Comparison of ENCODE assay signal across 8 mouse cellular contexts in genomic region chr16:21165343-21166220, GRCm38 (mm10). TPM values are rescaled to one million over a fixed set of nuclear protein-coding genes. Genes with fewer than 3 reads are reported as not detected.
A peak's percentile ranks its signal among the peaks of the same experiment; 100 is the strongest.
DNase-seq lines count a peak whose midpoint lies in the region; ATAC-seq and TF ChIP-seq lines count a peak whose summit lies in the region.
"Not testable (repeated sequence)": the region's sequence is repeated elsewhere in the genome, so short reads cannot be mapped to it uniquely, and the experiment has no call there.
"Had no signal": no experiment of that assay in that cellular context is flagged by ENCODE, and none has a peak within 500 bp of the region (broad histone marks: within the 10 kb centered on the region; RNA-seq: fewer than 3 reads in every experiment).

No protein-coding gene starts in this region.

- H3K4me2 ChIP-seq in forebrain, embryonic 15.5 days (replicated peaks); hindbrain, embryonic 13.5 days; kidney, embryonic 14.5 days (replicated peaks; ENCODE audit: low read depth, low read length); lung, embryonic 14.5 days; midbrain, embryonic 16.5 days (ENCODE audit: low read length): not testable (repeated sequence)

- 18% methylated on average over 17 of the region's 19 CpGs for WGBS in forebrain, embryonic 15.5 days
- WGBS in hindbrain, embryonic 13.5 days, result 19% methylated on average over 17 of the region's 19 CpGs
- WGBS in kidney, embryonic 14.5 days, result 27% methylated on average over 17 of the region's 19 CpGs
- 13% methylated on average over 17 of the region's 19 CpGs for WGBS in lung, embryonic 14.5 days
- 15% methylated on average over 17 of the region's 19 CpGs for WGBS in midbrain, embryonic 16.5 days

- not testable (repeated sequence) for H3K27me3 ChIP-seq in forebrain, embryonic 15.5 days; hindbrain, embryonic 13.5 days; kidney, embryonic 14.5 days (ENCODE audit: control insufficient read depth, insufficient read depth, low read length); lung, embryonic 14.5 days (ENCODE audit: insufficient read depth, low read length); midbrain, embryonic 16.5 days (ENCODE audit: control insufficient read depth, insufficient read depth, low read depth, low read length)

- peak; percentile 82 for ATAC-seq in forebrain, embryonic 15.5 days (replicated peaks)
- ATAC-seq in hindbrain, embryonic 13.5 days (ENCODE audit: low FRiP score), result peak; percentile 83
- ATAC-seq in kidney, embryonic 14.5 days (ENCODE audit: low FRiP score, low TSS enrichment), result peak; percentile 73; the same call in 1 of the 2 replicates
- ATAC-seq in lung, embryonic 14.5 days (ENCODE audit: insufficient read depth), result peak; percentile 90
- peak; percentile 84 for ATAC-seq in midbrain, embryonic 16.5 days

- not testable (repeated sequence) for H3K27ac ChIP-seq in forebrain, embryonic 15.5 days (replicated peaks); hindbrain, embryonic 13.5 days; kidney, embryonic 14.5 days (ENCODE audit: low read depth, low read length); lung, embryonic 14.5 days (ENCODE audit: low read depth); midbrain, embryonic 16.5 days (ENCODE audit: low read length)

- H3K36me3 ChIP-seq in forebrain, embryonic 15.5 days; hindbrain, embryonic 13.5 days; kidney, embryonic 14.5 days (ENCODE audit: control insufficient read depth, insufficient read depth, low read length); lung, embryonic 14.5 days (ENCODE audit: insufficient read depth); midbrain, embryonic 16.5 days (ENCODE audit: control insufficient read depth, insufficient read depth, low read length): not testable (repeated sequence)

- H3K9me3 ChIP-seq in forebrain, embryonic 15.5 days; hindbrain, embryonic 13.5 days; kidney, embryonic 14.5 days (ENCODE audit: control insufficient read depth, low read length); lung, embryonic 14.5 days (ENCODE audit: low read depth, low read length); midbrain, embryonic 16.5 days (replicated peaks; ENCODE audit: control insufficient read depth, low read length, poor library complexity, severe bottlenecking): not testable (repeated sequence)

- DNase-seq in cerebellum, postnatal 10 days, result peak; percentile 12 to 32
- DNase-seq in lung, embryonic 14.5 days, result peak; percentile 4
- peak; percentile 5 for DNase-seq in right cerebral cortex, postnatal 4 days

- H3K4me1 ChIP-seq in forebrain, embryonic 15.5 days; hindbrain, embryonic 13.5 days (replicated peaks); kidney, embryonic 14.5 days (ENCODE audit: control insufficient read depth, insufficient read depth, low read length); lung, embryonic 14.5 days (ENCODE audit: insufficient read depth); midbrain, embryonic 16.5 days (ENCODE audit: control insufficient read depth, insufficient read depth, low read length): not testable (repeated sequence)

- not testable (repeated sequence) for H3K9ac ChIP-seq in forebrain, embryonic 15.5 days (replicated peaks); hindbrain, embryonic 13.5 days; kidney, embryonic 14.5 days (ENCODE audit: low read depth, low read length); lung, embryonic 14.5 days; midbrain, embryonic 16.5 days (ENCODE audit: low read depth, low read length)

- not testable (repeated sequence) for H3K4me3 ChIP-seq in forebrain, embryonic 15.5 days; hindbrain, embryonic 13.5 days; kidney, embryonic 14.5 days (ENCODE audit: low read length); lung, embryonic 14.5 days (ENCODE audit: low read depth, low read length); midbrain, embryonic 16.5 days (ENCODE audit: low read depth, low read length)

- TF ChIP-seq CTCF in lung, embryonic 14.5 days (IDR thresholded peaks at IDR 0.05; ENCODE audit: low read depth), result peak; percentile 21; the same call in 1 of the 2 replicates

RNA-seq across cellular contexts. Expression of gene Teddm3, which starts 11.8 kb away (rescaled TPM):
- not detected in 2 replicates for polyA plus RNA-seq in forebrain, embryonic 15.5 days (2015; fragmentation: Nextera tagmentation; extraction: Ambion mirVana)
- polyA plus RNA-seq in hindbrain, embryonic 13.5 days (2015; fragmentation: Nextera tagmentation; extraction: Ambion mirVana), result 0.19 TPM in 1 of 2 replicates, not detected in the other
- polyA plus RNA-seq in kidney, embryonic 14.5 days (2014; fragmentation: Nextera tagmentation; extraction: Ambion mirVana), result not detected in 2 replicates
- not detected in 2 replicates for polyA plus RNA-seq in lung, embryonic 14.5 days (2014; fragmentation: Nextera tagmentation; extraction: Ambion mirVana)
- polyA plus RNA-seq in midbrain, embryonic 16.5 days (2015; fragmentation: Nextera tagmentation; extraction: Ambion mirVana), result not detected in 2 replicates
- polyA plus RNA-seq: heart, embryonic 10.5 days had no signal

RNA-seq across cellular contexts. Expression of gene Ephb3, which starts 39.0 kb away (rescaled TPM):
- polyA plus RNA-seq in forebrain, embryonic 15.5 days (2015; fragmentation: Nextera tagmentation; extraction: Ambion mirVana), result 7.6 and 7.9 TPM in 2 replicates
- polyA plus RNA-seq in hindbrain, embryonic 13.5 days (2015; fragmentation: Nextera tagmentation; extraction: Ambion mirVana), result 13.3 and 14.7 TPM in 2 replicates
- 8.0 and 12.8 TPM in 2 replicates for polyA plus RNA-seq in kidney, embryonic 14.5 days (2014; fragmentation: Nextera tagmentation; extraction: Ambion mirVana)
- 29.7 and 33.2 TPM in 2 replicates for polyA plus RNA-seq in lung, embryonic 14.5 days (2014; fragmentation: Nextera tagmentation; extraction: Ambion mirVana)
- 10.3 and 11.3 TPM in 2 replicates for polyA plus RNA-seq in midbrain, embryonic 16.5 days (2015; fragmentation: Nextera tagmentation; extraction: Ambion mirVana)
